Mouse (Mus musculus): ENCODE data around the gene Olfr503. TPM values are rescaled to one million over a fixed set of nuclear protein-coding genes. Genes with fewer than 3 reads are reported as not detected.
A peak's percentile ranks its signal among the peaks of the same experiment; 100 is the strongest.
"Not testable (repeated sequence)": the region's sequence is repeated elsewhere in the genome, so short reads cannot be mapped to it uniquely, and the experiment has no call there.

Olfr503 gene
- total RNA-seq (2012; rRNA removed): 0.36 TPM in 1 of 2 replicates, not detected in the other

- H3K4me1 ChIP-seq (ENCODE audit: control insufficient read depth in 2 of 2, insufficient read depth in 2 of 2, low read length in 2 of 2, poor library complexity in 1 of 2); in situ Hi-C loops (cut with MboI; ENCODE audit: low sequenced_read_pairs in 2 of 2, unreplicated experiment in 2 of 2); H3K27ac ChIP-seq (ENCODE audit: insufficient read depth, low read depth, low read length, poor library complexity, severe bottlenecking); H3K9me3 ChIP-seq (ENCODE audit: control insufficient read depth, insufficient read depth, low read depth, low read length); H3K36me3 ChIP-seq (ENCODE audit: control insufficient read depth, insufficient read depth, low read length, poor library complexity, severe bottlenecking); H3K9ac ChIP-seq (ENCODE audit: insufficient read depth, low read depth, low read length, poor library complexity, severe bottlenecking); DNase-seq (ENCODE audit: low read depth, low spot score); H3K4me3 ChIP-seq (ENCODE audit: insufficient read depth in 1 of 2, low read depth in 1 of 2, low read length in 2 of 2, poor library complexity in 1 of 2, severe bottlenecking in 1 of 2): not testable (repeated sequence)
Observed at GRCm38 (mm10) chr7:108544227-108544626, at the start of gene Olfr503. Gene Olfr503, plus strand, starts transcription at chr7:108544527.

- no peak for TF ChIP-seq CHD2 (IDR thresholded peaks at IDR 0.05; ENCODE audit: low read depth, low read length)
- no peak within 1 kb of the TSS for H3K4me3 ChIP-seq (ENCODE audit: insufficient read depth in 1 of 2, low read depth in 1 of 2, low read length in 2 of 2, poor library complexity in 1 of 2, severe bottlenecking in 1 of 2)
- no peaks in the 10 kb centered on the region for H3K36me3 ChIP-seq (ENCODE audit: control insufficient read depth, insufficient read depth, low read length, poor library complexity, severe bottlenecking)
- DNase-seq (ENCODE audit: low read depth, low spot score): no peak
- no peaks in the 10 kb centered on the region for H3K9me3 ChIP-seq (ENCODE audit: control insufficient read depth, insufficient read depth, low read depth, low read length)
- no peak within 1 kb of the TSS for H3K9ac ChIP-seq (ENCODE audit: insufficient read depth, low read depth, low read length, poor library complexity, severe bottlenecking)
- in situ Hi-C loops (cut with MboI; ENCODE audit: low sequenced_read_pairs in 2 of 2, unreplicated experiment in 2 of 2): no loop called here
- H3K27ac ChIP-seq (ENCODE audit: insufficient read depth, low read depth, low read length, poor library complexity, severe bottlenecking): no peak within 1 kb of the TSS
- no peaks in the 10 kb centered on the region for H3K4me1 ChIP-seq (ENCODE audit: control insufficient read depth in 2 of 2, insufficient read depth in 2 of 2, low read length in 2 of 2, poor library complexity in 1 of 2)
Observed at GRCm38 (mm10) chr7:108524965-108525364, 19.4 kb upstream of the Olfr503 start, which contains the start of gene Olfr502. Gene Olfr502, minus strand, starts transcription at chr7:108525065.

GRCm38 (mm10) chr7:108542416-108542815, 1.9 kb upstream of the Olfr503 start:
- in situ Hi-C loops (cut with MboI; ENCODE audit: low sequenced_read_pairs in 2 of 2, unreplicated experiment in 2 of 2): no loop called here
- Histone ChIP-seq H3K4me3 (ENCODE audit: insufficient read depth in 1 of 2, low read depth in 1 of 2, low read length in 2 of 2, poor library complexity in 1 of 2, severe bottlenecking in 1 of 2) (peak overlapping the region in 1 of 2 experiments; percentile 31; a peak in 3 of 4 replicates), H3K27ac (ENCODE audit: insufficient read depth, low read depth, low read length, poor library complexity, severe bottlenecking) (no peak overlapping the region)

GRCm38 (mm10) chr7:108565693-108566092, 21.4 kb downstream of the Olfr503 start, which contains the start of gene Olfr504:
Gene Olfr504, minus strand, starts transcription at chr7:108565793.
- no peak within 1 kb of the TSS for H3K27ac ChIP-seq (ENCODE audit: insufficient read depth, low read depth, low read length, poor library complexity, severe bottlenecking)
- H3K4me3 ChIP-seq (ENCODE audit: insufficient read depth in 1 of 2, low read depth in 1 of 2, low read length in 2 of 2, poor library complexity in 1 of 2, severe bottlenecking in 1 of 2): no peak within 1 kb of the TSS
- DNase-seq (ENCODE audit: low read depth, low spot score): no peak
- 0 out of 2 replicates have a peak, but pooled peaks cover 2% of the 10 kb centered on the region for H3K9me3 ChIP-seq (ENCODE audit: control insufficient read depth, insufficient read depth, low read depth, low read length)
- TF ChIP-seq HCFC1 (IDR thresholded peaks at IDR 0.05; ENCODE audit: borderline replicate concordance, insufficient read depth, low read length): no peak
- TF ChIP-seq ZNF384 (IDR thresholded peaks at IDR 0.05; ENCODE audit: low read depth, low read length): no peak
- no peak for TF ChIP-seq MAFK (IDR thresholded peaks at IDR 0.05; ENCODE audit: insufficient read depth, low read depth, low read length)
- no peak for TF ChIP-seq ZC3H11A (IDR thresholded peaks at IDR 0.05; ENCODE audit: borderline replicate concordance, low read depth, low read length)
- TF ChIP-seq CHD2 (IDR thresholded peaks at IDR 0.05; ENCODE audit: low read depth, low read length): no peak
- no peaks in the 10 kb centered on the region for H3K4me1 ChIP-seq (ENCODE audit: control insufficient read depth in 2 of 2, insufficient read depth in 2 of 2, low read length in 2 of 2, poor library complexity in 1 of 2)
- no peaks in the 10 kb centered on the region for H3K36me3 ChIP-seq (ENCODE audit: control insufficient read depth, insufficient read depth, low read length, poor library complexity, severe bottlenecking)
- in situ Hi-C loops (cut with MboI; ENCODE audit: low sequenced_read_pairs in 2 of 2, unreplicated experiment in 2 of 2): no loop called here
- no peak within 1 kb of the TSS for H3K9ac ChIP-seq (ENCODE audit: insufficient read depth, low read depth, low read length, poor library complexity, severe bottlenecking)

More at GRCm38 (mm10) chr7:108542416-108542815, 1.9 kb upstream of the Olfr503 start:
- Histone ChIP-seq H3K9me3 (ENCODE audit: control insufficient read depth, insufficient read depth, low read depth, low read length) (no peaks in the 10 kb centered on the region), H3K36me3 (ENCODE audit: control insufficient read depth, insufficient read depth, low read length, poor library complexity, severe bottlenecking) (no peaks in the 10 kb centered on the region), H3K4me1 (ENCODE audit: control insufficient read depth in 2 of 2, insufficient read depth in 2 of 2, low read length in 2 of 2, poor library complexity in 1 of 2) (no peaks in the 10 kb centered on the region), H3K9ac (ENCODE audit: insufficient read depth, low read depth, low read length, poor library complexity, severe bottlenecking) (no peak overlapping the region)
- DNase-seq (ENCODE audit: low read depth, low spot score): peak; percentile 12
- TF ChIP-seq HCFC1 (IDR thresholded peaks at IDR 0.05; ENCODE audit: borderline replicate concordance, insufficient read depth, low read length) (no peak), ZNF384 (IDR thresholded peaks at IDR 0.05; ENCODE audit: low read depth, low read length) (no peak), MAFK (IDR thresholded peaks at IDR 0.05; ENCODE audit: insufficient read depth, low read depth, low read length) (no peak), CHD2 (IDR thresholded peaks at IDR 0.05; ENCODE audit: low read depth, low read length) (no peak), ZC3H11A (IDR thresholded peaks at IDR 0.05; ENCODE audit: borderline replicate concordance, low read depth, low read length) (peak; percentile 49; the same call in 1 of the 2 replicates)

- Histone ChIP-seq H3K9ac (ENCODE audit: insufficient read depth, low read depth, low read length, poor library complexity, severe bottlenecking) (no peak overlapping the region), H3K36me3 (ENCODE audit: control insufficient read depth, insufficient read depth, low read length, poor library complexity, severe bottlenecking) (no peaks in the 10 kb centered on the region), H3K27ac (ENCODE audit: insufficient read depth, low read depth, low read length, poor library complexity, severe bottlenecking) (no peak overlapping the region), H3K4me1 (ENCODE audit: control insufficient read depth in 2 of 2, insufficient read depth in 2 of 2, low read length in 2 of 2, poor library complexity in 1 of 2) (no peaks in the 10 kb centered on the region), H3K4me3 (ENCODE audit: insufficient read depth in 1 of 2, low read depth in 1 of 2, low read length in 2 of 2, poor library complexity in 1 of 2, severe bottlenecking in 1 of 2) (no peak overlapping the region), H3K9me3 (ENCODE audit: control insufficient read depth, insufficient read depth, low read depth, low read length) (no peaks in the 10 kb centered on the region)
- TF ChIP-seq ZC3H11A (IDR thresholded peaks at IDR 0.05; ENCODE audit: borderline replicate concordance, low read depth, low read length) (no peak), HCFC1 (IDR thresholded peaks at IDR 0.05; ENCODE audit: borderline replicate concordance, insufficient read depth, low read length) (no peak), ZNF384 (IDR thresholded peaks at IDR 0.05; ENCODE audit: low read depth, low read length) (no peak), MAFK (IDR thresholded peaks at IDR 0.05; ENCODE audit: insufficient read depth, low read depth, low read length) (no peak), CHD2 (IDR thresholded peaks at IDR 0.05; ENCODE audit: low read depth, low read length) (no peak)
- in situ Hi-C loops (cut with MboI; ENCODE audit: low sequenced_read_pairs in 2 of 2, unreplicated experiment in 2 of 2): no loop called here
- no peak for DNase-seq (ENCODE audit: low read depth, low spot score)
Observed at GRCm38 (mm10) chr7:108589797-108590196, 45.5 kb downstream of the Olfr503 start.

Other genes with a start within 250 kb of the Olfr503 start
- not detected in 2 replicates for gene Olfr491, start 231.1 kb upstream of the Olfr503 start, total RNA-seq (2012; rRNA removed)
- gene Olfr492, start 220.9 kb upstream of the Olfr503 start, total RNA-seq (2012; rRNA removed): not detected in 2 replicates
- gene Olfr493, start 197.5 kb upstream of the Olfr503 start, total RNA-seq (2012; rRNA removed): not detected in 2 replicates
- gene Olfr494, start 179.2 kb upstream of the Olfr503 start, total RNA-seq (2012; rRNA removed): not detected in 2 replicates
- gene Olfr495, start 151.4 kb upstream of the Olfr503 start, total RNA-seq (2012; rRNA removed): not detected in 2 replicates
- gene Olfr497, start 124.1 kb upstream of the Olfr503 start, total RNA-seq (2012; rRNA removed): not detected in 2 replicates
- not detected in 2 replicates for gene Olfr498, start 79.2 kb upstream of the Olfr503 start, total RNA-seq (2012; rRNA removed)
- gene Olfr502, start 19.5 kb upstream of the Olfr503 start, total RNA-seq (2012; rRNA removed): not detected in 2 replicates
- not detected in 2 replicates for gene Olfr504, start 21.3 kb downstream of the Olfr503 start, total RNA-seq (2012; rRNA removed)
- gene Olfr506, start 66.3 kb downstream of the Olfr503 start, total RNA-seq (2012; rRNA removed): not detected in 2 replicates
- gene Olfr507, start 77.3 kb downstream of the Olfr503 start, total RNA-seq (2012; rRNA removed): not detected in 2 replicates
- not detected in 2 replicates for gene Olfr508, start 85.5 kb downstream of the Olfr503 start, total RNA-seq (2012; rRNA removed)
- gene Olfr509, start 107.4 kb downstream of the Olfr503 start, total RNA-seq (2012; rRNA removed): not detected in 2 replicates
- gene Olfr510, start 121.9 kb downstream of the Olfr503 start, total RNA-seq (2012; rRNA removed): not detected in 2 replicates
- not detected in 2 replicates for gene Olfr512, start 168.8 kb downstream of the Olfr503 start, total RNA-seq (2012; rRNA removed)
- not detected in 2 replicates for gene Olfr513, start 206.4 kb downstream of the Olfr503 start, total RNA-seq (2012; rRNA removed)